Mouse (Mus musculus): ENCODE measurements around the gene Nus1.

GRCm38 (mm10) chr10:52430953-52431352 is 13.6 kb downstream of the Nus1 start:
- no peak for TF ChIP-seq CTCF (IDR thresholded peaks at IDR 0.05)
- TF ChIP-seq EP300 (IDR thresholded peaks at IDR 0.05) = no peak
